Mouse (Mus musculus) kidney, embryonic 15.5 days (tissue): ENCODE measurements around the gene Fut8. TPM values are rescaled to one million over a fixed set of nuclear protein-coding genes. Genes with fewer than 3 reads are reported as not detected.

ENCODE experiments used
- ATAC-seq: fragments of 200-750 bp; cut with Nextera tagmentation; replicated peaks from 2 replicates; pipeline ENCODE4 v1.8.0; 2017; ENCODE audit warnings: moderate TSS enrichment; ENCODE audit not compliant: low FRiP score
- H3K27ac ChIP-seq: fragments of 300-500 bp; sonication (generic); 2 replicates; pipeline ENCODE4 v1.5.1; 2015; ENCODE audit warnings: mild to moderate bottlenecking, inconsistent platforms
- H3K27me3 ChIP-seq: fragments of 300-500 bp; sonication (generic); 2 replicates; pipeline ENCODE4 v1.6.1; 2015; ENCODE audit warnings: inconsistent platforms
- H3K36me3 ChIP-seq: fragments of 300-500 bp; sonication (generic); 2 replicates; pipeline ENCODE4 v1.6.1; 2015; ENCODE audit warnings: inconsistent platforms
- H3K4me1 ChIP-seq: fragments of 300-500 bp; sonication (generic); 2 replicates; pipeline ENCODE4 v1.6.1; 2015; ENCODE audit warnings: inconsistent platforms
- H3K4me2 ChIP-seq: fragments of 300-500 bp; sonication (generic); 2 replicates; pipeline ENCODE4 v1.6.1; 2015; ENCODE audit warnings: moderate library complexity, mild to moderate bottlenecking, inconsistent platforms
- H3K4me3 ChIP-seq: fragments of 300-500 bp; sonication (generic); replicated peaks from 2 replicates; pipeline ENCODE4 v1.5.1; 2015; ENCODE audit warnings: mild to moderate bottlenecking, inconsistent platforms
- H3K9ac ChIP-seq: fragments of 300-500 bp; sonication (generic); 2 replicates; pipeline ENCODE4 v1.6.1; 2015; ENCODE audit warnings: mild to moderate bottlenecking, inconsistent platforms
- H3K9me3 ChIP-seq: fragments of 300-500 bp; sonication (generic); replicated peaks from 2 replicates; pipeline ENCODE4 v1.6.1; 2016; ENCODE audit warnings: inconsistent platforms
- WGBS: fragments of 180-500 bp; shearing (Covaris S2); methylation state at CpG from one replicate; pipeline ENCODE4 v1.1.7; 2015; ENCODE audit warnings: mixed read lengths; 5-methylcytosine and 5-hydroxymethylcytosine counted together
- polyA plus RNA-seq: library from polyadenylated mRNA; unstranded; fragments of >200 nt; fragmentation: Nextera tagmentation; extraction: Ambion mirVana; gene quantifications from 2 replicates; pipeline ENCODE4 v1.2.1, GENCODE M21; 2015

Fut8 gene
- polyA plus RNA-seq, result 23.9 and 25.1 TPM in 2 replicates

- no peaks in the 10 kb centered on the region for H3K36me3 ChIP-seq
- H3K4me2 ChIP-seq, result peak within 1 kb of the TSS; percentile 98
- peak within 1 kb of the TSS; percentile 93 for H3K27ac ChIP-seq
- ATAC-seq, result peak; percentile 88
- H3K9me3 ChIP-seq, result no peaks in the 10 kb centered on the region
- peak within 1 kb of the TSS; percentile 89 for H3K4me3 ChIP-seq
- WGBS, result under 1% methylated on average over 46 of the region's 46 CpGs
- H3K4me1 ChIP-seq, result peaks cover 14% of the 10 kb centered on the region
- H3K27me3 ChIP-seq, result peaks cover 3% of the 10 kb centered on the region; the same call in 1 of the 2 replicates
- H3K9ac ChIP-seq, result peak within 1 kb of the TSS; percentile 86
Measured at GRCm38 (mm10) chr12:77237950-77238530, at the start of gene Fut8. TSS of gene Fut8 (plus strand) at chr12:77238125.

GRCm38 (mm10) chr12:77189161-77189560 is 48.8 kb upstream of the Fut8 start:
- H3K27me3 ChIP-seq, result no peaks in the 10 kb centered on the region
- H3K4me3 ChIP-seq, result no peak overlapping the region
- no peak overlapping the region for H3K4me2 ChIP-seq
- WGBS, result 68% methylated on average over 4 of the region's 4 CpGs
- H3K27ac ChIP-seq, result no peak overlapping the region
- no peaks in the 10 kb centered on the region for H3K9me3 ChIP-seq
- no peaks in the 10 kb centered on the region for H3K36me3 ChIP-seq
- ATAC-seq, result no peak
- H3K4me1 ChIP-seq, result no peaks in the 10 kb centered on the region
- H3K9ac ChIP-seq, result no peak overlapping the region

- H3K9ac ChIP-seq, result no peak overlapping the region
- H3K27ac ChIP-seq, result no peak overlapping the region
- H3K9me3 ChIP-seq, result no peaks in the 10 kb centered on the region
- WGBS, result 81% methylated on average over 3 of the region's 3 CpGs
- no peaks in the 10 kb centered on the region for H3K36me3 ChIP-seq
- no peak overlapping the region for H3K4me2 ChIP-seq
- H3K4me3 ChIP-seq, result no peak overlapping the region
- H3K27me3 ChIP-seq, result no peaks in the 10 kb centered on the region
- H3K4me1 ChIP-seq, result no peaks in the 10 kb centered on the region
- ATAC-seq, result no peak
Measured at GRCm38 (mm10) chr12:77189933-77190446, 47.9 kb upstream of the Fut8 start.

GRCm38 (mm10) chr12:77191478-77192271 is 46.2 kb upstream of the Fut8 start:
- no peaks in the 10 kb centered on the region for H3K36me3 ChIP-seq
- H3K27me3 ChIP-seq, result no peaks in the 10 kb centered on the region
- ATAC-seq, result no peak
- H3K4me3 ChIP-seq, result no peak overlapping the region
- 84% methylated on average over 9 of the region's 9 CpGs for WGBS
- no peaks in the 10 kb centered on the region for H3K4me1 ChIP-seq
- H3K4me2 ChIP-seq, result no peak overlapping the region
- H3K27ac ChIP-seq, result no peak overlapping the region
- no peaks in the 10 kb centered on the region for H3K9me3 ChIP-seq
- no peak overlapping the region for H3K9ac ChIP-seq

GRCm38 (mm10) chr12:77192714-77193113 is 45.2 kb upstream of the Fut8 start:
- Histone ChIP-seq H3K9me3 (no peaks in the 10 kb centered on the region), H3K4me3 (no peak overlapping the region), H3K27me3 (no peaks in the 10 kb centered on the region), H3K4me1 (no peaks in the 10 kb centered on the region), H3K36me3 (no peaks in the 10 kb centered on the region), H3K9ac (no peak overlapping the region), H3K4me2 (no peak overlapping the region), H3K27ac (no peak overlapping the region)
- WGBS, result 89% methylated on average over 3 of the region's 3 CpGs
- ATAC-seq, result no peak

GRCm38 (mm10) chr12:77193225-77193716 is 44.7 kb upstream of the Fut8 start:
- Histone ChIP-seq H3K27me3 (no peaks in the 10 kb centered on the region), H3K9ac (no peak overlapping the region), H3K36me3 (no peaks in the 10 kb centered on the region), H3K9me3 (no peaks in the 10 kb centered on the region), H3K27ac (no peak overlapping the region), H3K4me2 (no peak overlapping the region), H3K4me1 (no peaks in the 10 kb centered on the region), H3K4me3 (no peak overlapping the region)
- WGBS, result 74% methylated on average over 4 of the region's 4 CpGs
- ATAC-seq, result no peak

GRCm38 (mm10) chr12:77195044-77195443 is 42.9 kb upstream of the Fut8 start:
- Histone ChIP-seq H3K27me3 (no peaks in the 10 kb centered on the region), H3K4me2 (no peak overlapping the region), H3K4me1 (no peaks in the 10 kb centered on the region), H3K36me3 (no peaks in the 10 kb centered on the region), H3K9ac (no peak overlapping the region), H3K9me3 (no peaks in the 10 kb centered on the region), H3K4me3 (no peak overlapping the region), H3K27ac (no peak overlapping the region)
- 81% methylated on average over 2 of the region's 2 CpGs for WGBS
- ATAC-seq, result no peak

GRCm38 (mm10) chr12:77196529-77197095 is 41.3 kb upstream of the Fut8 start:
- ATAC-seq, result no peak
- no peak overlapping the region for H3K27ac ChIP-seq
- H3K4me3 ChIP-seq, result no peak overlapping the region
- no peaks in the 10 kb centered on the region for H3K36me3 ChIP-seq
- no peaks in the 10 kb centered on the region for H3K4me1 ChIP-seq
- no peak overlapping the region for H3K4me2 ChIP-seq
- 88% methylated on average over 2 of the region's 2 CpGs for WGBS
- H3K9me3 ChIP-seq, result no peaks in the 10 kb centered on the region
- H3K27me3 ChIP-seq, result no peaks in the 10 kb centered on the region
- H3K9ac ChIP-seq, result no peak overlapping the region

- Histone ChIP-seq H3K9ac (no peak overlapping the region), H3K4me1 (no peaks in the 10 kb centered on the region), H3K4me2 (no peak overlapping the region), H3K4me3 (no peak overlapping the region), H3K36me3 (no peaks in the 10 kb centered on the region), H3K27me3 (no peaks in the 10 kb centered on the region), H3K27ac (no peak overlapping the region), H3K9me3 (no peaks in the 10 kb centered on the region)
- WGBS, result 73% methylated on average over 7 of the region's 7 CpGs
- ATAC-seq, result no peak
Measured at GRCm38 (mm10) chr12:77197121-77197599, 40.8 kb upstream of the Fut8 start.

GRCm38 (mm10) chr12:77198253-77198652 is 39.7 kb upstream of the Fut8 start:
- 90% methylated on average over 4 of the region's 4 CpGs for WGBS
- no peaks in the 10 kb centered on the region for H3K9me3 ChIP-seq
- ATAC-seq, result no peak
- H3K27me3 ChIP-seq, result no peaks in the 10 kb centered on the region
- H3K36me3 ChIP-seq, result no peaks in the 10 kb centered on the region
- no peak overlapping the region for H3K27ac ChIP-seq
- H3K9ac ChIP-seq, result no peak overlapping the region
- H3K4me1 ChIP-seq, result no peaks in the 10 kb centered on the region
- no peak overlapping the region for H3K4me3 ChIP-seq
- H3K4me2 ChIP-seq, result no peak overlapping the region

GRCm38 (mm10) chr12:77201461-77202143 is 36.3 kb upstream of the Fut8 start:
- 43% methylated on average over 10 of the region's 10 CpGs for WGBS
- Histone ChIP-seq H3K36me3 (no peaks in the 10 kb centered on the region), H3K27me3 (no peaks in the 10 kb centered on the region), H3K9ac (no peak overlapping the region), H3K4me2 (no peak overlapping the region), H3K4me1 (no peaks in the 10 kb centered on the region), H3K4me3 (no peak overlapping the region), H3K9me3 (no peaks in the 10 kb centered on the region), H3K27ac (no peak overlapping the region)
- ATAC-seq, result no peak
